Mouse (Mus musculus): ENCODE data around the gene Cnot11. TPM values are rescaled to one million over a fixed set of nuclear protein-coding genes. Genes with fewer than 3 reads are reported as not detected.

The Cnot11 gene
- polyA plus RNA-seq, 1 experiment from 2014 or later: 5.9 TPM

DNA sequence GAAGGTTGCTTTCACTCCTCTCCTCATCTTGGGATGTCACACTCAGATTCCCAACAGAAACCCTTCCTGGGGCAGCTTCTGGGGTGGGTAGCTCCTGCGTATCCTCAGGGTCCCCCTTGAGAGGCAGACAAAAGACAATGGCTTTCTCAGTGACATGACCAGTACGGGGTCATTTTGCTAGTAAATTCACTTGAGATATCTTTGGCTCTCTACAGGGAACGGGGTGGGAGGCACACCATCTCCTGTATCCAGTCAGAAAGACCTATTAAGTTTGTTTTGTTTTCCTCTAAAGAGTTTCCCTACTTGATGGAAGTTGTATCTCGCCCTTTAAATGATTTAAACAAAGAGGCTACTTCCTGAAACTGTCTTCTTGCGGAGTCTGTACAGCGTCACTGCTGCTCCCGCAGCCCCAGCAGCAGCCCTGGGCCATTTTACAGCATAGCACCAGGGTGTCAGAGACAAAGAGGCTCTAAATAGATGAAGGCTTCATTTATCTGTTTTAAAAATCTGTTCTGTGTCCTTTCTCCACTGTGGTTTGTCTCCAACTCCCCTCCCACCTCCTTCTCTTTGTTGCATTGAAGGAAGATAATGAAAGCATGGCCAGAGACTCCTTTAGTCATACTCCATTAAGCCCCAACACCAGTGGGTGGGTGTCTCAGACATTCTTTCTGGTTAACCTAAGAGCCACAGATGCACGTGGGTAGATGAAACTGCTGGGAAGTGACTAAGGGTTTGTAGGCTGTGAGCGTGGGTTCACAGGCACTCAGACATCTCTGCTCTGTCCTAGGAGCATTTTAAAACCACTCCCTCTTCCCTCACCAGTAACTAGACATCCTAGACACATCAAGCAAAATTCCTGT lies 21.0 kb downstream of the Cnot11 start:
- no peak overlapping the region for H3K4me3 ChIP-seq (ENCODE audit: low read depth, low read length)
- ATAC-seq (no peak), DNase-seq (no peak)
- no peaks in the 10 kb centered on the region for H3K4me1 ChIP-seq (ENCODE audit: insufficient read depth)
- no peak overlapping the region for H3K9ac ChIP-seq (replicated peaks)
- no peaks in the 10 kb centered on the region for H3K9me3 ChIP-seq (ENCODE audit: low read length)
- peaks cover 63% of the 10 kb centered on the region for H3K36me3 ChIP-seq (replicated peaks; ENCODE audit: insufficient read depth, low read length)
- no peak for TF ChIP-seq EP300 (IDR thresholded peaks at IDR 0.05; ENCODE audit: low read depth)
- no peak for TF ChIP-seq CTCF (IDR thresholded peaks at IDR 0.05; ENCODE audit: low read depth)
- 75% methylated on average over 9 of the region's 9 CpGs for WGBS (ENCODE audit: insufficient replicate concordance)
- H3K27me3 ChIP-seq (ENCODE audit: insufficient read depth, low read length): no peaks in the 10 kb centered on the region
- no peak overlapping the region for H3K27ac ChIP-seq (ENCODE audit: low read depth)
- no peak overlapping the region for H3K4me2 ChIP-seq (ENCODE audit: low read depth, low read length)

DNA sequence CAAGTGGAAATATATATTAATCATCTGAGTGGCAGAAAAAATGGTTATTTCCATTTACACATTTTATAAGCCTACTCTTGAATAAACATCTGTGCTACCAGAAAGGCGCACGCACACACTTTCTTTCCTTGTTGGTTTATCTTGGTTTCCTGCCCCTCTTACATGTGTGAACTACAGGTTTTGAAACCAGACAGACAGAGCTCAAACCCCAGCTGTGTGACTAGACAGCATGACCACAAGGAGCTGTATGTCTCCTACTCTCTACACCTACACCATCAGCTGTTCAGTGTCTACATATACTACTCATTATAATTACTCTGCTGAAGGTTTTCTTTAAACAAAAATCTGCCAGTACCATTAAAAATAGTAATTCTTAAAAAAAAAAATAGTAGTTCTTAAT lies 24.2 kb downstream of the Cnot11 start:
- H3K4me2 ChIP-seq (ENCODE audit: low read depth, low read length): no peak overlapping the region
- H3K27me3 ChIP-seq (ENCODE audit: insufficient read depth, low read length): no peaks in the 10 kb centered on the region
- no peak for ATAC-seq
- TF ChIP-seq EP300 (IDR thresholded peaks at IDR 0.05; ENCODE audit: low read depth): no peak
- no peak for TF ChIP-seq CTCF (IDR thresholded peaks at IDR 0.05; ENCODE audit: low read depth)
- H3K4me1 ChIP-seq (ENCODE audit: insufficient read depth): no peaks in the 10 kb centered on the region
- WGBS (ENCODE audit: insufficient replicate concordance): 93% methylated on average over 2 of the region's 2 CpGs
- no peaks in the 10 kb centered on the region for H3K9me3 ChIP-seq (ENCODE audit: low read length)
- H3K4me3 ChIP-seq (ENCODE audit: low read depth, low read length): no peak overlapping the region
- DNase-seq: no peak
- H3K36me3 ChIP-seq (replicated peaks; ENCODE audit: insufficient read depth, low read length): peaks cover 55% of the 10 kb centered on the region
- H3K9ac ChIP-seq (replicated peaks): no peak overlapping the region
- no peak overlapping the region for H3K27ac ChIP-seq (ENCODE audit: low read depth)

DNA sequence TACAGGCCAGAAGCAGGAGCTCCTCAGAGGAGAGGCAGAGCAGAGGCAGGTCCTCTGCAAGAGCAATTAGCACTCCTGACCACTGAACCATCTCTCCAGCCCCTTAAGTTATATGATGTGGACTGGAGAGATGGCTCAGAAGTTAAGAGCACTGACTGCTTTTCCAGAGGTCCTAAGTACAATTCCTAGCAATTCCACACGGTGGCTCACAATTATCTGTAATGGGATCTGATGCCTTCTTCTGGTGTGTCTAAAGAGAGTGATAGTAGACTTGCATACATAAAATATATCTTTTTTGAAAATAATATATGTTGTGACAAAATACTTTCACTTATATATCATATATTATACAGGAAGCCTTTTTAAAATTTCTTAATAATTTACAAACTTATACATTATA lies 27.1 kb downstream of the Cnot11 start:
- Histone ChIP-seq H3K4me3 (ENCODE audit: low read depth, low read length) (no peak overlapping the region), H3K36me3 (replicated peaks; ENCODE audit: insufficient read depth, low read length) (peaks cover 37% of the 10 kb centered on the region), H3K4me1 (ENCODE audit: insufficient read depth) (no peaks in the 10 kb centered on the region), H3K9ac (replicated peaks) (no peak overlapping the region), H3K4me2 (ENCODE audit: low read depth, low read length) (no peak overlapping the region), H3K27ac (ENCODE audit: low read depth) (no peak overlapping the region), H3K27me3 (ENCODE audit: insufficient read depth, low read length) (no peaks in the 10 kb centered on the region), H3K9me3 (ENCODE audit: low read length) (no peaks in the 10 kb centered on the region)
- TF ChIP-seq EP300 (IDR thresholded peaks at IDR 0.05; ENCODE audit: low read depth): no peak
- TF ChIP-seq CTCF (IDR thresholded peaks at IDR 0.05; ENCODE audit: low read depth): peak; percentile 29
- 61% methylated on average over 1 of the region's 1 CpGs for WGBS (ENCODE audit: insufficient replicate concordance)
- DNase-seq (no peak), ATAC-seq (no peak)

DNA sequence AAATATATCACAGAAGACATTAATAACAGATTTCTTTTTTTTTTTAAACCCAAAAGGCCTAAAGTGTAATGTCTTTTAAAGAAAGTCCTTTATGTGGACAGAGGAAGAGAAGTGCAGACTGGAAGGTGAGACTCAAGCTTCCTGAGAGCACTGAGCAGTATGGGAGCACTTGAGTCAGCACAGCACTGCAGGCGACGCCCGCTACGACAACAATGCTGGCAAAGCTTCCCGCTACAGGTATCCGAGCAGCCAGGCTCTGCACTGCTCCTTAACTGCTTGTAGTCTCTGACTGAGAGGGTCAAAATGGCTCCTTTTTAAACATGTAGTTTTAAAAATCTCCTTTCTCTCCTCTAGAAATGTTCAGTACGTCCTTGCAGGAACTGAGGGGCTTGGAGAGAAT lies 28.4 kb downstream of the Cnot11 start:
- Histone ChIP-seq H3K27me3 (ENCODE audit: insufficient read depth, low read length) (no peaks in the 10 kb centered on the region), H3K4me3 (ENCODE audit: low read depth, low read length) (no peak overlapping the region), H3K4me1 (ENCODE audit: insufficient read depth) (no peaks in the 10 kb centered on the region), H3K9me3 (ENCODE audit: low read length) (no peaks in the 10 kb centered on the region), H3K4me2 (ENCODE audit: low read depth, low read length) (no peak overlapping the region), H3K27ac (ENCODE audit: low read depth) (no peak overlapping the region), H3K36me3 (replicated peaks; ENCODE audit: insufficient read depth, low read length) (peaks cover 30% of the 10 kb centered on the region), H3K9ac (replicated peaks) (no peak overlapping the region)
- ATAC-seq: no peak
- TF ChIP-seq EP300 (IDR thresholded peaks at IDR 0.05; ENCODE audit: low read depth) (no peak), CTCF (IDR thresholded peaks at IDR 0.05; ENCODE audit: low read depth) (no peak)
- 88% methylated on average over 7 of the region's 7 CpGs for WGBS (ENCODE audit: insufficient replicate concordance)
- DNase-seq: no peak

DNA sequence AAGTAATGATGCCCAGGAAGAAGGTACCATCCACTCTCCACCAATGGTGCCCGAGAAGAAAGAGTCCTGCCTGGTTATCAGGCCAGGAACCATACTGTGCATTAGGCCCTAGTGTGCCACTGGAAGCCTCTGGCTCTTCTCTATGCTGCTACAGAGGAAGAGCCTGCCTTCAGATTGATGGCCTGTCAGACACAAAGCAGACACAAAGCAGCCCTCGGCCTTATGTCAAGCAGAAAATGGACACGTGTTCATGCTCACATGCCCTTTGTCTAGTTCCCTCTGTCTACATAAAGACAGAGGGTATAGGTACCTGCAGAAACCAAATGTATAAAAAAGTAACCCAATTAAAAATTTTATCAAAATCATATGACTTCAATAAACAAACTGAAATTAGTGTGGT lies 29.8 kb downstream of the Cnot11 start:
- H3K9me3 ChIP-seq (ENCODE audit: low read length): no peaks in the 10 kb centered on the region
- H3K4me2 ChIP-seq (ENCODE audit: low read depth, low read length): no peak overlapping the region
- H3K9ac ChIP-seq (replicated peaks): no peak overlapping the region
- H3K27ac ChIP-seq (ENCODE audit: low read depth): no peak overlapping the region
- no peak overlapping the region for H3K4me3 ChIP-seq (ENCODE audit: low read depth, low read length)
- TF ChIP-seq EP300 (IDR thresholded peaks at IDR 0.05; ENCODE audit: low read depth) (no peak), CTCF (IDR thresholded peaks at IDR 0.05; ENCODE audit: low read depth) (no peak)
- H3K27me3 ChIP-seq (ENCODE audit: insufficient read depth, low read length): no peaks in the 10 kb centered on the region
- ATAC-seq (no peak), DNase-seq (no peak)
- H3K36me3 ChIP-seq (replicated peaks; ENCODE audit: insufficient read depth, low read length): peaks cover 24% of the 10 kb centered on the region
- WGBS (ENCODE audit: insufficient replicate concordance): 76% methylated on average over 3 of the region's 3 CpGs
- no peaks in the 10 kb centered on the region for H3K4me1 ChIP-seq (ENCODE audit: insufficient read depth)

DNA sequence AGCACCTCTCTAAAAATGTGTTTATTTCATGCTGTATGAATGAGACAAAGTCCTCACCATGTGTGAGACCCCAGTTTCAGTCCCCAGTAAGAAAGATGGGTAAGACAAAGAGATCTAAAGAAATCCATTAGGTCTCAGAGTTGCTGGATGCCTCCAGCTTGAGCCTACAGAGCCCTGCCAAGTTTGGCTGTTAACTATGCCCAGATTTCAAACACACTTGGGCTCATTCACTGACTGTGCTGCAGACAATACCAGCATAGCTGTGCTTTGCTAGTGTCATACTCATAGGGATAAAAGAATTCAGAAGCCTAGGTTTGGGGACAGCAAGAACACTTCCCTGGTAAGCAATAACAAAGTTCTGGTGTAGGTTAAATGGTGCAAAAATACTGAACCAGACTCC lies 33.3 kb downstream of the Cnot11 start:
- no peak for TF ChIP-seq EP300 (IDR thresholded peaks at IDR 0.05; ENCODE audit: low read depth)
- no peak for TF ChIP-seq CTCF (IDR thresholded peaks at IDR 0.05; ENCODE audit: low read depth)
- Histone ChIP-seq H3K27me3 (ENCODE audit: insufficient read depth, low read length) (no peaks in the 10 kb centered on the region), H3K9me3 (ENCODE audit: low read length) (no peaks in the 10 kb centered on the region), H3K36me3 (replicated peaks; ENCODE audit: insufficient read depth, low read length) (peaks cover 25% of the 10 kb centered on the region), H3K4me1 (ENCODE audit: insufficient read depth) (peaks cover 8% of the 10 kb centered on the region; the same call in 1 of the 2 replicates), H3K9ac (replicated peaks) (no peak overlapping the region), H3K27ac (ENCODE audit: low read depth) (no peak overlapping the region), H3K4me2 (ENCODE audit: low read depth, low read length) (no peak overlapping the region), H3K4me3 (ENCODE audit: low read depth, low read length) (no peak overlapping the region)
- no peak for DNase-seq
- no peak for ATAC-seq
